Mouse (Mus musculus): Measurements from ENCODE around the gene Kcnc3. TPM values are rescaled to one million over a fixed set of nuclear protein-coding genes. Genes with fewer than 3 reads are reported as not detected.

Gene Kcnc3
- polyA plus RNA-seq, 1 experiment from 2014 or later, result 0.20 TPM

DNA sequence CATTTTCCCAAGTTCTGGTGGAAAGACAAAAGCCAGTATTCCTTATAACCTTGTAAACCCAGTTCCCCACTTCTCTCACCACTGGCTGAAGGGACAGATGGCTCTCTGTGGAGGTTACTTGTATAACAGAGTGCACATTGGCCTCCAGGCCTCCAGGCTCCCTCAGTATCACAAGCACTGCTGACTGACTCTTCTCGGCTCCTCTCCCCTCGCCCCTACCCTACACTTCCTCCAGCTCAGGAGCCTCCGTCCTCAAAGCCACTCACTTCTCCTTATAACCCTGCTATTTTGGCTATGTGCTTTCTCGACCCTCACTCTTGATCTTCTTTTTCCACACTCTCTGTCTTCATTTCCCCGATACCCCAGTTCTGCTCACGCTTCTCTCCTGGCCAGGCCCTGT is 25.1 kb upstream of the Kcnc3 start:
- no peaks in the 10 kb centered on the region for H3K36me3 ChIP-seq (ENCODE audit: control insufficient read depth, insufficient read depth)
- no peak for TF ChIP-seq CTCF (IDR thresholded peaks at IDR 0.05; ENCODE audit: low read depth)
- H3K27me3 ChIP-seq (replicated peaks; ENCODE audit: control insufficient read depth, insufficient read depth, low read length), result no peaks in the 10 kb centered on the region; the same call in 1 of the 2 replicates
- no peak overlapping the region for H3K27ac ChIP-seq (ENCODE audit: low read depth, low read length)
- H3K4me2 ChIP-seq (replicated peaks; ENCODE audit: low read depth), result no peak overlapping the region
- H3K9ac ChIP-seq (ENCODE audit: low read depth, low read length), result no peak overlapping the region
- no peak for ATAC-seq
- 72% methylated on average over 6 of the region's 6 CpGs for WGBS
- no peaks in the 10 kb centered on the region for H3K4me1 ChIP-seq (replicated peaks; ENCODE audit: control insufficient read depth, insufficient read depth, low read length)
- no peaks in the 10 kb centered on the region for H3K9me3 ChIP-seq (ENCODE audit: control insufficient read depth)
- H3K4me3 ChIP-seq (ENCODE audit: low read depth, low read length), result no peak overlapping the region

- Histone ChIP-seq H3K4me2 (replicated peaks; ENCODE audit: low read depth) (no peak overlapping the region), H3K9me3 (ENCODE audit: control insufficient read depth) (no peaks in the 10 kb centered on the region), H3K27ac (ENCODE audit: low read depth, low read length) (no peak overlapping the region), H3K4me3 (ENCODE audit: low read depth, low read length) (no peak overlapping the region), H3K4me1 (replicated peaks; ENCODE audit: control insufficient read depth, insufficient read depth, low read length) (no peaks in the 10 kb centered on the region), H3K27me3 (replicated peaks; ENCODE audit: control insufficient read depth, insufficient read depth, low read length) (no peaks in the 10 kb centered on the region; the same call in 1 of the 2 replicates), H3K9ac (ENCODE audit: low read depth, low read length) (no peak overlapping the region), H3K36me3 (ENCODE audit: control insufficient read depth, insufficient read depth) (no peaks in the 10 kb centered on the region)
- 52% methylated on average over 9 of the region's 9 CpGs for WGBS
- no peak for ATAC-seq
- no peak for TF ChIP-seq CTCF (IDR thresholded peaks at IDR 0.05; ENCODE audit: low read depth)
These were observed 21.7 kb upstream of the Kcnc3 start for GRCm38 (mm10) chr7:44568803-44569202.

GRCm38 (mm10) chr7:44570989-44571388 is 19.5 kb upstream of the Kcnc3 start:
- Histone ChIP-seq H3K9ac (ENCODE audit: low read depth, low read length) (no peak overlapping the region), H3K9me3 (ENCODE audit: control insufficient read depth) (no peaks in the 10 kb centered on the region), H3K27ac (ENCODE audit: low read depth, low read length) (no peak overlapping the region), H3K27me3 (replicated peaks; ENCODE audit: control insufficient read depth, insufficient read depth, low read length) (no peaks in the 10 kb centered on the region; the same call in 1 of the 2 replicates), H3K36me3 (ENCODE audit: control insufficient read depth, insufficient read depth) (no peaks in the 10 kb centered on the region), H3K4me1 (replicated peaks; ENCODE audit: control insufficient read depth, insufficient read depth, low read length) (no peaks in the 10 kb centered on the region), H3K4me3 (ENCODE audit: low read depth, low read length) (no peak overlapping the region), H3K4me2 (replicated peaks; ENCODE audit: low read depth) (no peak overlapping the region)
- no peak for TF ChIP-seq CTCF (IDR thresholded peaks at IDR 0.05; ENCODE audit: low read depth)
- no peak for ATAC-seq
- 77% methylated on average over 6 of the region's 6 CpGs for WGBS

DNA sequence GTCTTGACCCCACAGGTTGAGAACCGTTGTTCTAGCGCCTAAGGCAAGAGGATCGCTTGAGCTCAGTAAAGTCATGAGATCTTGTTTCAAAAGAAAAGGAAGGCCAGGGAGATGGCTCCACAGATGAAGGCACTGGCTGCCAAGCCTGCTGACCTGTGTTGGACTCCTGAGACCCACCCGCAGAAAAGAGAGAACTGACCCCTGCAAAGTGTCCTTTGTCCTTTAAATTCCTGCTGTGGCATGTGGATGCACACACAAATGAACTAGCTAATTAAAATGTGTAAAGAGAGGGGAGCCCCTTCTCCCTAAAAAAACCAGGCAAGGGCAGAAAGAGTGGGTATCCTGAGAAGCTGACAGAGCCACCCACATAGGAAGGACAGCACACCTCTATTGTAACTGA is 18.7 kb upstream of the Kcnc3 start:
- H3K27me3 ChIP-seq (replicated peaks; ENCODE audit: control insufficient read depth, insufficient read depth, low read length), result no peaks in the 10 kb centered on the region; the same call in 1 of the 2 replicates
- H3K4me1 ChIP-seq (replicated peaks; ENCODE audit: control insufficient read depth, insufficient read depth, low read length), result no peaks in the 10 kb centered on the region
- no peak overlapping the region for H3K27ac ChIP-seq (ENCODE audit: low read depth, low read length)
- no peak overlapping the region for H3K4me3 ChIP-seq (ENCODE audit: low read depth, low read length)
- 79% methylated on average over 4 of the region's 4 CpGs for WGBS
- TF ChIP-seq CTCF (IDR thresholded peaks at IDR 0.05; ENCODE audit: low read depth), result no peak
- no peaks in the 10 kb centered on the region for H3K36me3 ChIP-seq (ENCODE audit: control insufficient read depth, insufficient read depth)
- H3K4me2 ChIP-seq (replicated peaks; ENCODE audit: low read depth), result no peak overlapping the region
- no peak overlapping the region for H3K9ac ChIP-seq (ENCODE audit: low read depth, low read length)
- H3K9me3 ChIP-seq (ENCODE audit: control insufficient read depth), result no peaks in the 10 kb centered on the region
- ATAC-seq, result no peak

DNA sequence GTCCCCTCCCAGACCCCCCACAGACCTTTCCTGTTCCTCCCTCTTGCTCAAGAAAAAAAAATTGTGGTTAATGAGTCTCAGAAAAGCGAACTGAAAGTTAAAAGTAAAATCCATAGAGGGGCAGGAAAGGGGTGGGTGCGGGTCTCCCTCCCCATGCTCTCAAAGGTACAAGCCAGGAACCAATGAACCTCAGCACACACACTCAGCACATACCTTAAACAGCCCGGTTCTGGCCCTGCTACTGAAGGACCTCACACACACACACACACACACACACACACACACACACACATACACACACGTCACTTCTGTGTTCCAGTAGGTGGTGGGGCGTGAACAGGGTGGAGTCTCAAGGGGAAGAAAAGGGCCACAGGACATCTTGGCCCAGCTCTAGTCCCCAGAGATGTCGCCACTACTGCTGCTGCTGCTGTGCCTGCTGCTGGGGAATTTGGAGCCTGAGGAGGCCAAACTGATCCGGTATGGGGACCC is 18.2 kb upstream of the Kcnc3 start, which contains the start of gene Napsa:
Gene Napsa (plus strand): TSS at position 168 of the 489 bp plus-strand sequence.
- Histone ChIP-seq H3K27ac (ENCODE audit: low read depth, low read length) (no peak within 1 kb of the TSS), H3K4me3 (ENCODE audit: low read depth, low read length) (no peak within 1 kb of the TSS)
- ATAC-seq, result no peak

DNA sequence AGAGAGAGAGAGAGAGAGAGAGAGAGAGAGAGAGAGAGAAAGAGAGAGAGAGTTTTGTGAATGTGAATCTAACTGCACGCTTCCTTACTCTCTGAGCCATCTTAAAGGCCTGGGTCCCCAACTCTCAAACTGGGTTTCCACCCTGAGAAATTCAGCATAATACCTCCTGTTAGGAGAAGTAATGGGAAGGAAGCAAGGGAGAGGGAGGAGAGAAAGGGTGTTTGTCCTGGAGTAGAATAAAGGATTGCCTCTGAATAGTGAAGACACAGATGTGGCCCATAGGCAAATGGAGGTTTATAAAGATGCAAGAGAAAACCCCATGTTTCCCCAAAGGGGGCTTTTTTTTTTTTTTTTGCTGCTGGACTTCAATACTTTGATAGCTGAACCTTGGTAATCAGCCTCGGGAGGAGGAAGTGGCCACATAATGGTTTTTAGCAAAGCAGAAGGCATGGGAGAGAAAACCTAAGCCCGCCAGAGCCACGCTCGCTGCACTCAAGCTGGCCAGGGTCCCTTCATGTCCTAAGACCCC is 17.4 kb upstream of the Kcnc3 start:
- WGBS, result 74% methylated on average over 5 of the region's 5 CpGs
- ATAC-seq, result no peak
- Histone ChIP-seq H3K4me2 (replicated peaks; ENCODE audit: low read depth) (no peak overlapping the region), H3K27ac (ENCODE audit: low read depth, low read length) (no peak overlapping the region), H3K4me1 (replicated peaks; ENCODE audit: control insufficient read depth, insufficient read depth, low read length) (no peaks in the 10 kb centered on the region), H3K27me3 (replicated peaks; ENCODE audit: control insufficient read depth, insufficient read depth, low read length) (no peaks in the 10 kb centered on the region; the same call in 1 of the 2 replicates), H3K4me3 (ENCODE audit: low read depth, low read length) (no peak overlapping the region), H3K9ac (ENCODE audit: low read depth, low read length) (no peak overlapping the region), H3K36me3 (ENCODE audit: control insufficient read depth, insufficient read depth) (no peaks in the 10 kb centered on the region), H3K9me3 (ENCODE audit: control insufficient read depth) (no peaks in the 10 kb centered on the region)
- no peak for TF ChIP-seq CTCF (IDR thresholded peaks at IDR 0.05; ENCODE audit: low read depth)

More for the DNA sequence above, 18.2 kb upstream of the Kcnc3 start, which contains the start of gene Napsa:
- TF ChIP-seq CTCF (IDR thresholded peaks at IDR 0.05; ENCODE audit: low read depth), result no peak
- Histone ChIP-seq H3K36me3 (ENCODE audit: control insufficient read depth, insufficient read depth) (no peaks in the 10 kb centered on the region), H3K27me3 (replicated peaks; ENCODE audit: control insufficient read depth, insufficient read depth, low read length) (no peaks in the 10 kb centered on the region; the same call in 1 of the 2 replicates), H3K4me1 (replicated peaks; ENCODE audit: control insufficient read depth, insufficient read depth, low read length) (no peaks in the 10 kb centered on the region), H3K4me2 (replicated peaks; ENCODE audit: low read depth) (no peak within 1 kb of the TSS), H3K9me3 (ENCODE audit: control insufficient read depth) (no peaks in the 10 kb centered on the region), H3K9ac (ENCODE audit: low read depth, low read length) (no peak within 1 kb of the TSS)
- WGBS, result 31% methylated on average over 7 of the region's 7 CpGs

All from intestine, postnatal 0 days (tissue).